Mouse (Mus musculus): Measurements from ENCODE around the gene Rlbp1. TPM values are rescaled to one million over a fixed set of nuclear protein-coding genes. Genes with fewer than 3 reads are reported as not detected.

The Rlbp1 gene
- total and polyA plus RNA-seq, 3 experiments, result 0.12 to 0.17 TPM; not detected in 1

GRCm38 (mm10) chr7:79362208-79362607 lies 24.6 kb downstream of the Rlbp1 start:
- no peak for TF ChIP-seq RCOR1 (IDR thresholded peaks at IDR 0.05; ENCODE audit: low read depth, low read length)
- no peak for TF ChIP-seq MYB (IDR thresholded peaks at IDR 0.05; ENCODE audit: low read depth, low read length)
- TF ChIP-seq POLR2AphosphoS5 (IDR thresholded peaks at IDR 0.05; ENCODE audit: borderline replicate concordance, low read depth, low read length), result no peak
- no peak for TF ChIP-seq MAFK (IDR thresholded peaks at IDR 0.05; ENCODE audit: borderline replicate concordance, low read depth, low read length)
- no peak for TF ChIP-seq ZMIZ1 (IDR thresholded peaks at IDR 0.05; ENCODE audit: low read depth, low read length)
- TF ChIP-seq HCFC1 (IDR thresholded peaks at IDR 0.05; ENCODE audit: low read depth, low read length), result no peak
- TF ChIP-seq NRF1 (IDR thresholded peaks at IDR 0.05; ENCODE audit: insufficient read depth, low read depth, low read length, poor library complexity, severe bottlenecking), result no peak
- TF ChIP-seq TBP (IDR thresholded peaks at IDR 0.05; ENCODE audit: low read depth, low read length), result no peak
- no peak for TF ChIP-seq ZC3H11A (IDR thresholded peaks at IDR 0.05; ENCODE audit: low read depth, low read length)
- no peak for TF ChIP-seq TAL1 (IDR thresholded peaks at IDR 0.05; ENCODE audit: low read length)
- TF ChIP-seq ZNF384 (IDR thresholded peaks at IDR 0.05; ENCODE audit: low read depth, low read length), result no peak
- no peak for TF ChIP-seq JUND (IDR thresholded peaks at IDR 0.05; ENCODE audit: low read depth, low read length)
- no peak for TF ChIP-seq MEF2A (IDR thresholded peaks at IDR 0.05; ENCODE audit: extremely low read depth, insufficient replicate concordance, low read depth, low read length, poor library complexity, severe bottlenecking)
- peaks cover 8 to 40% of the 10 kb centered on the region in 2 experiments for H3K4me1 ChIP-seq (ENCODE audit: control insufficient read depth in 1 of 2, insufficient read depth in 2 of 2, low read length in 2 of 2)
- H3K27ac ChIP-seq (ENCODE audit: control insufficient read depth, low read depth, low read length), result no peak overlapping the region

GRCm38 (mm10) chr7:79360056-79360455 lies 26.8 kb downstream of the Rlbp1 start:
- TF ChIP-seq NELFE (IDR thresholded peaks at IDR 0.05; ENCODE audit: low read depth, low read length) (no peak), RAD21 (IDR thresholded peaks at IDR 0.05; ENCODE audit: low read depth, low read length) (no peak), ZKSCAN1 (IDR thresholded peaks at IDR 0.05; ENCODE audit: low read depth, low read length) (no peak), NRF1 (IDR thresholded peaks at IDR 0.05; ENCODE audit: insufficient read depth, low read depth, low read length, poor library complexity, severe bottlenecking) (no peak), MEF2A (IDR thresholded peaks at IDR 0.05; ENCODE audit: extremely low read depth, insufficient replicate concordance, low read depth, low read length, poor library complexity, severe bottlenecking) (no peak), BHLHE40 (IDR thresholded peaks at IDR 0.05; ENCODE audit: borderline replicate concordance, low read depth, low read length) (no peak), ZMIZ1 (IDR thresholded peaks at IDR 0.05; ENCODE audit: low read depth, low read length) (no peak), POLR2A (IDR thresholded peaks at IDR 0.05; ENCODE audit: control insufficient read depth in 1 of 2, insufficient read depth in 1 of 2, low read depth in 1 of 2, low read length in 2 of 2, poor library complexity in 1 of 2) (no peak), CHD1 (IDR thresholded peaks at IDR 0.05; ENCODE audit: low read depth, low read length) (no peak), GABPA (IDR thresholded peaks at IDR 0.05; ENCODE audit: low read depth, low read length) (no peak), KAT2A (conservative IDR thresholded peaks at IDR 0.05; ENCODE audit: low read depth, low read length) (no peak), POLR2AphosphoS2 (IDR thresholded peaks at IDR 0.05; ENCODE audit: low read length) (no peak), TCF12 (IDR thresholded peaks at IDR 0.05; ENCODE audit: low read depth, low read length) (no peak), SIN3A (IDR thresholded peaks at IDR 0.05; ENCODE audit: low read length) (no peak), CTCF (IDR thresholded peaks at IDR 0.05 in 2 of 3, conservative IDR thresholded peaks at IDR 0.05 in 1 of 3; ENCODE audit: control insufficient read depth in 1 of 3, insufficient read depth in 1 of 3, low read depth in 2 of 3, low read length in 3 of 3, poor library complexity in 1 of 3, severe bottlenecking in 1 of 3) (no peak), SMC3 (IDR thresholded peaks at IDR 0.05; ENCODE audit: low read depth, low read length) (no peak), ETS1 (IDR thresholded peaks at IDR 0.05; ENCODE audit: low read depth, low read length) (no peak)
- no peak overlapping the region for H3K27ac ChIP-seq (ENCODE audit: control insufficient read depth, low read depth, low read length)
- no peak overlapping the region for H3K4me3 ChIP-seq (ENCODE audit: control insufficient read depth in 1 of 2, insufficient read depth in 1 of 2, low read depth in 2 of 2, low read length in 2 of 2)
- H3K27me3 ChIP-seq (ENCODE audit: control insufficient read depth in 1 of 2, insufficient read depth in 2 of 2, low read length in 2 of 2), result no peaks in the 10 kb centered on the region
- H3K79me2 ChIP-seq (ENCODE audit: control insufficient read depth, insufficient read depth, low read length, poor library complexity), result no peaks in the 10 kb centered on the region
- no peak for DNase-seq (ENCODE audit: low read depth, low spot score)
- peaks cover 8 to 43% of the 10 kb centered on the region in 2 experiments for H3K4me1 ChIP-seq (ENCODE audit: control insufficient read depth in 1 of 2, insufficient read depth in 2 of 2, low read length in 2 of 2)
- H3K9me3 ChIP-seq (replicated peaks; ENCODE audit: insufficient read depth, low read length), result no peaks in the 10 kb centered on the region
- H3K9ac ChIP-seq (ENCODE audit: control insufficient read depth, low read depth, low read length, poor library complexity, severe bottlenecking), result no peak overlapping the region
- H3K36me3 ChIP-seq (ENCODE audit: control insufficient read depth in 1 of 2, insufficient read depth in 2 of 2, low read length in 2 of 2), result peaks cover 0 to 34% of the 10 kb centered on the region in 2 experiments; a peak in 2 of 4 replicates

More at GRCm38 (mm10) chr7:79362208-79362607, 24.6 kb downstream of the Rlbp1 start:
- Histone ChIP-seq H3K79me2 (ENCODE audit: control insufficient read depth, insufficient read depth, low read length, poor library complexity) (no peaks in the 10 kb centered on the region), H3K9ac (ENCODE audit: control insufficient read depth, low read depth, low read length, poor library complexity, severe bottlenecking) (no peak overlapping the region), H3K27me3 (ENCODE audit: control insufficient read depth in 1 of 2, insufficient read depth in 2 of 2, low read length in 2 of 2) (no peaks in the 10 kb centered on the region), H3K36me3 (ENCODE audit: control insufficient read depth in 1 of 2, insufficient read depth in 2 of 2, low read length in 2 of 2) (peaks cover 0 to 30% of the 10 kb centered on the region in 2 experiments; a peak in 2 of 4 replicates), H3K9me3 (replicated peaks; ENCODE audit: insufficient read depth, low read length) (no peaks in the 10 kb centered on the region), H3K4me3 (ENCODE audit: control insufficient read depth in 1 of 2, insufficient read depth in 1 of 2, low read depth in 2 of 2, low read length in 2 of 2) (no peak overlapping the region)
- no peak for DNase-seq (ENCODE audit: low read depth, low spot score)
